7 mouse cellular contexts compared by ENCODE assay signal in genomic region chrX:136127744-136128064, GRCm38 (mm10). TPM values are rescaled to one million over a fixed set of nuclear protein-coding genes. Genes with fewer than 3 reads are reported as not detected.
DNase-seq lines count a peak whose midpoint lies in the region; ATAC-seq and TF ChIP-seq lines count a peak whose summit lies in the region.

No protein-coding gene starts in this region.

- H3K4me2 ChIP-seq in midbrain, embryonic 14.5 days (ENCODE audit: low read length), result no peak overlapping the region
- H3K4me2 ChIP-seq in midbrain, embryonic 15.5 days, result no peak overlapping the region
- H3K4me2 ChIP-seq in limb, embryonic 14.5 days (replicated peaks; ENCODE audit: low read depth, low read length, severe bottlenecking), result no peak overlapping the region

- H3K36me3 ChIP-seq in midbrain, embryonic 14.5 days (ENCODE audit: control insufficient read depth, insufficient read depth, low read length), result no peaks in the 10 kb centered on the region
- H3K36me3 ChIP-seq in midbrain, embryonic 15.5 days (replicated peaks), result no peaks in the 10 kb centered on the region
- H3K36me3 ChIP-seq in limb, embryonic 14.5 days (ENCODE audit: control insufficient read depth, insufficient read depth, low read length), result no peaks in the 10 kb centered on the region

- H3K27ac ChIP-seq in midbrain, embryonic 14.5 days (replicated peaks; ENCODE audit: low read depth, low read length), result no peak overlapping the region
- no peak overlapping the region for H3K27ac ChIP-seq in midbrain, embryonic 15.5 days
- H3K27ac ChIP-seq in limb, embryonic 14.5 days (replicated peaks; ENCODE audit: low read depth, low read length), result no peak overlapping the region

- 22% methylated on average over 5 of the region's 5 CpGs for WGBS in midbrain, embryonic 14.5 days
- 16% methylated on average over 5 of the region's 5 CpGs for WGBS in midbrain, embryonic 15.5 days
- WGBS in limb, embryonic 14.5 days, result 15% methylated on average over 5 of the region's 5 CpGs

- H3K4me3 ChIP-seq in midbrain, embryonic 14.5 days (replicated peaks; ENCODE audit: low read depth, low read length), result no peak overlapping the region
- H3K4me3 ChIP-seq in midbrain, embryonic 15.5 days, result no peak overlapping the region
- H3K4me3 ChIP-seq in limb, embryonic 14.5 days (replicated peaks; ENCODE audit: low read length), result no peak overlapping the region

- no peaks in the 10 kb centered on the region for H3K27me3 ChIP-seq in midbrain, embryonic 14.5 days (ENCODE audit: control insufficient read depth, insufficient read depth, low read length)
- no peaks in the 10 kb centered on the region for H3K27me3 ChIP-seq in midbrain, embryonic 15.5 days (replicated peaks)
- H3K27me3 ChIP-seq in limb, embryonic 14.5 days (ENCODE audit: control insufficient read depth, insufficient read depth, low read length), result no peaks in the 10 kb centered on the region

- DNase-seq in midbrain, embryonic 14.5 days, result peak; percentile 72
- DNase-seq in ZHBTc4 (ENCODE audit: low read depth, low spot score), result peak; percentile 63
- peak; percentile 64 to 77 for DNase-seq in cerebellum, postnatal 10 days
- DNase-seq in kidney, adult 9 months, result peak; percentile 52
- DNase-seq in limb, embryonic 14.5 days (ENCODE audit: low spot score), result peak; percentile 18
- peak; percentile 50 to 58 for DNase-seq in right cerebral cortex, postnatal 10 days (ENCODE audit: low spot score in 2 of 2)

- H3K9ac ChIP-seq in midbrain, embryonic 14.5 days (replicated peaks; ENCODE audit: low read length), result no peak overlapping the region
- H3K9ac ChIP-seq in midbrain, embryonic 15.5 days, result no peak overlapping the region
- H3K9ac ChIP-seq in limb, embryonic 14.5 days (ENCODE audit: low read depth, low read length, severe bottlenecking), result no peak overlapping the region

- H3K4me1 ChIP-seq in midbrain, embryonic 14.5 days (ENCODE audit: control insufficient read depth, insufficient read depth, low read length), result no peaks in the 10 kb centered on the region
- no peaks in the 10 kb centered on the region for H3K4me1 ChIP-seq in midbrain, embryonic 15.5 days
- H3K4me1 ChIP-seq in limb, embryonic 14.5 days (ENCODE audit: control insufficient read depth, insufficient read depth, low read length), result no peaks in the 10 kb centered on the region

- no peak for TF ChIP-seq POLR2A in limb, embryonic 14.5 days (IDR thresholded peaks at IDR 0.05; ENCODE audit: borderline replicate concordance, extremely low read depth, insufficient read depth, insufficient read length)

- no peak for ATAC-seq in midbrain, embryonic 14.5 days (ENCODE audit: low FRiP score, low TSS enrichment)
- no peak for ATAC-seq in midbrain, embryonic 15.5 days (replicated peaks)
- no peak for ATAC-seq in limb, embryonic 14.5 days (ENCODE audit: low FRiP score, low read depth)

- no peaks in the 10 kb centered on the region for H3K9me3 ChIP-seq in midbrain, embryonic 14.5 days (ENCODE audit: control insufficient read depth, low read length)
- no peaks in the 10 kb centered on the region for H3K9me3 ChIP-seq in midbrain, embryonic 15.5 days
- H3K9me3 ChIP-seq in limb, embryonic 14.5 days (ENCODE audit: control insufficient read depth, low read length), result no peaks in the 10 kb centered on the region

RNA-seq across cellular contexts. Expression of gene Bex4, which starts 11.1 kb away (rescaled TPM):
- polyA plus RNA-seq in midbrain, embryonic 14.5 days (2014; fragmentation: Nextera tagmentation; extraction: Ambion mirVana), result 139 and 159 TPM in 2 replicates
- 136 and 147 TPM in 2 replicates for polyA plus RNA-seq in midbrain, embryonic 15.5 days (2015; fragmentation: Nextera tagmentation; extraction: Ambion mirVana)
- polyA plus RNA-seq in limb, embryonic 14.5 days (2012; rRNA removed), result 16.6 and 30.9 TPM in 2 replicates
- polyA plus RNA-seq in limb, embryonic 14.5 days (2014; fragmentation: Nextera tagmentation; extraction: Ambion mirVana), result 38.3 and 43.5 TPM in 2 replicates

RNA-seq across cellular contexts. Expression of gene Nxf3, which starts 42.6 kb away (rescaled TPM):
- polyA plus RNA-seq in midbrain, embryonic 14.5 days (2014; fragmentation: Nextera tagmentation; extraction: Ambion mirVana), result not detected in 2 replicates
- not detected in 2 replicates for polyA plus RNA-seq in midbrain, embryonic 15.5 days (2015; fragmentation: Nextera tagmentation; extraction: Ambion mirVana)
- polyA plus RNA-seq in limb, embryonic 14.5 days (2012; rRNA removed), result 0.03 TPM in 2 replicates
- polyA plus RNA-seq in limb, embryonic 14.5 days (2014; fragmentation: Nextera tagmentation; extraction: Ambion mirVana), result not detected in 2 replicates

RNA-seq across cellular contexts. Expression of gene Tceal8, which starts 44.4 kb away (rescaled TPM):
- 133 and 136 TPM in 2 replicates for polyA plus RNA-seq in midbrain, embryonic 14.5 days (2014; fragmentation: Nextera tagmentation; extraction: Ambion mirVana)
- polyA plus RNA-seq in midbrain, embryonic 15.5 days (2015; fragmentation: Nextera tagmentation; extraction: Ambion mirVana), result 112 and 114 TPM in 2 replicates
- 110 and 148 TPM in 2 replicates for polyA plus RNA-seq in limb, embryonic 14.5 days (2012; rRNA removed)
- 203 and 216 TPM in 2 replicates for polyA plus RNA-seq in limb, embryonic 14.5 days (2014; fragmentation: Nextera tagmentation; extraction: Ambion mirVana)

RNA-seq across cellular contexts. Expression of gene Bex2, which starts 59.7 kb away (rescaled TPM):
- polyA plus RNA-seq in midbrain, embryonic 14.5 days (2014; fragmentation: Nextera tagmentation; extraction: Ambion mirVana), result 546 and 709 TPM in 2 replicates
- polyA plus RNA-seq in midbrain, embryonic 15.5 days (2015; fragmentation: Nextera tagmentation; extraction: Ambion mirVana), result 787 TPM in 2 replicates
- polyA plus RNA-seq in limb, embryonic 14.5 days (2012; rRNA removed), result 33.5 and 52.3 TPM in 2 replicates
- polyA plus RNA-seq in limb, embryonic 14.5 days (2014; fragmentation: Nextera tagmentation; extraction: Ambion mirVana), result 65.5 and 78.4 TPM in 2 replicates

Comparison
In these comparisons a context has a peak if more than half of its experiments do, and no peak if none do; other contexts are left out.
1. DNase-seq: peak in every context shown above with its lines; median percentile 72 in midbrain, embryonic 14.5 days; 70 in cerebellum, postnatal 10 days; 63 in ZHBTc4; 54 in right cerebral cortex, postnatal 10 days; 52 in kidney, adult 9 months; 18 in limb, embryonic 14.5 days.